In genomic region chr10:39321623-39321985, GRCm38 (mm10) we compare ENCODE assay signal across 10 mouse cellular contexts. TPM values are rescaled to one million over a fixed set of nuclear protein-coding genes. Genes with fewer than 3 reads are reported as not detected.
DNase-seq lines count a peak whose midpoint lies in the region; ATAC-seq and TF ChIP-seq lines count a peak whose summit lies in the region.
"Had no signal": no experiment of that assay in that cellular context is flagged by ENCODE, and none has a peak within 500 bp of the region (broad histone marks: within the 10 kb centered on the region; RNA-seq: fewer than 3 reads in every experiment).

No protein-coding gene starts in this region.

- H3K27me3 ChIP-seq in embryonic facial prominence, embryonic 13.5 days, result no peaks in the 10 kb centered on the region
- no peaks in the 10 kb centered on the region for H3K27me3 ChIP-seq in forebrain, embryonic 14.5 days (replicated peaks; ENCODE audit: control insufficient read depth, insufficient read depth, low read length)
- no peaks in the 10 kb centered on the region for H3K27me3 ChIP-seq in limb, embryonic 14.5 days (ENCODE audit: control insufficient read depth, insufficient read depth, low read length)

- H3K9ac ChIP-seq in embryonic facial prominence, embryonic 13.5 days, result no peak overlapping the region
- no peak overlapping the region for H3K9ac ChIP-seq in forebrain, embryonic 14.5 days (ENCODE audit: low read length)
- H3K9ac ChIP-seq in limb, embryonic 14.5 days (ENCODE audit: low read depth, low read length, severe bottlenecking), result no peak overlapping the region

- no peaks in the 10 kb centered on the region for H3K36me3 ChIP-seq in embryonic facial prominence, embryonic 13.5 days
- no peaks in the 10 kb centered on the region for H3K36me3 ChIP-seq in forebrain, embryonic 14.5 days (ENCODE audit: control insufficient read depth, insufficient read depth, low read length)
- no peaks in the 10 kb centered on the region for H3K36me3 ChIP-seq in limb, embryonic 14.5 days (ENCODE audit: control insufficient read depth, insufficient read depth, low read length)
- H3K36me3 ChIP-seq: G1E had no signal

- no peak overlapping the region; the same call in 1 of the 2 replicates for H3K27ac ChIP-seq in embryonic facial prominence, embryonic 13.5 days
- H3K27ac ChIP-seq in forebrain, embryonic 14.5 days (ENCODE audit: low read depth, low read length), result peak overlapping the region; percentile 82
- no peak overlapping the region for H3K27ac ChIP-seq in limb, embryonic 14.5 days (replicated peaks; ENCODE audit: low read depth, low read length)
- H3K27ac ChIP-seq: macrophage had no signal

- DNase-seq in lung, adult 2 months, result no peak
- DNase-seq in lung, postnatal 25 days (ENCODE audit: low spot score), result no peak
- no peak for DNase-seq in forebrain, embryonic 14.5 days (ENCODE audit: low spot score)
- no peak for DNase-seq in limb, embryonic 14.5 days (ENCODE audit: low spot score)
- no peak for DNase-seq in left cerebral cortex, adult 11 months (ENCODE audit: low spot score)
- DNase-seq in cerebellum, postnatal 36 days, result no peak

- H3K4me3 ChIP-seq in lung, adult 2 months (replicated peaks; ENCODE audit: extremely low read depth, low read depth, low read length), result peak overlapping the region; percentile 13
- H3K4me3 ChIP-seq in embryonic facial prominence, embryonic 13.5 days, result no peak overlapping the region
- no peak overlapping the region for H3K4me3 ChIP-seq in forebrain, embryonic 14.5 days (ENCODE audit: low read depth, low read length)
- H3K4me3 ChIP-seq in limb, embryonic 14.5 days (replicated peaks; ENCODE audit: low read length), result no peak overlapping the region

- peak overlapping the region; percentile 27 for H3K4me2 ChIP-seq in embryonic facial prominence, embryonic 13.5 days
- no peak overlapping the region for H3K4me2 ChIP-seq in forebrain, embryonic 14.5 days (ENCODE audit: low read length)
- H3K4me2 ChIP-seq in limb, embryonic 14.5 days (replicated peaks; ENCODE audit: low read depth, low read length, severe bottlenecking), result peak overlapping the region; percentile 21

- 69% methylated on average over 9 of the region's 9 CpGs for WGBS in lung, adult 2 months
- WGBS in embryonic facial prominence, embryonic 13.5 days, result 64% methylated on average over 9 of the region's 9 CpGs
- WGBS in forebrain, embryonic 14.5 days, result 74% methylated on average over 9 of the region's 9 CpGs
- WGBS in limb, embryonic 14.5 days, result 44% methylated on average over 9 of the region's 9 CpGs

- H3K9me3 ChIP-seq in embryonic facial prominence, embryonic 13.5 days, result no peaks in the 10 kb centered on the region
- no peaks in the 10 kb centered on the region for H3K9me3 ChIP-seq in forebrain, embryonic 14.5 days (replicated peaks; ENCODE audit: control insufficient read depth, low read length)
- no peaks in the 10 kb centered on the region for H3K9me3 ChIP-seq in limb, embryonic 14.5 days (ENCODE audit: control insufficient read depth, low read length)
- H3K9me3 ChIP-seq: G1E had no signal

- ATAC-seq in embryonic facial prominence, embryonic 13.5 days (ENCODE audit: insufficient number of reproducible peaks, insufficient read depth, low FRiP score, low TSS enrichment, low read depth), result no peak
- no peak for ATAC-seq in forebrain, embryonic 14.5 days
- no peak for ATAC-seq in limb, embryonic 14.5 days (ENCODE audit: low FRiP score, low read depth)
- ATAC-seq: intestine, postnatal 0 days had no signal

- no peak for TF ChIP-seq POLR2A in lung, adult 2 months (IDR thresholded peaks at IDR 0.05; ENCODE audit: borderline replicate concordance, extremely low read depth, low read depth, low read length)
- no peak for TF ChIP-seq POLR2A in limb, embryonic 14.5 days (IDR thresholded peaks at IDR 0.05; ENCODE audit: borderline replicate concordance, extremely low read depth, insufficient read depth, insufficient read length)

- no peak for TF ChIP-seq CTCF in lung, adult 2 months (IDR thresholded peaks at IDR 0.05; ENCODE audit: insufficient read depth, low read length)

- no peaks in the 10 kb centered on the region for H3K4me1 ChIP-seq in lung, adult 2 months (ENCODE audit: control insufficient read depth, insufficient read depth, low read length)
- peaks cover 15% of the 10 kb centered on the region for H3K4me1 ChIP-seq in embryonic facial prominence, embryonic 13.5 days
- H3K4me1 ChIP-seq in forebrain, embryonic 14.5 days (ENCODE audit: control insufficient read depth, insufficient read depth, low read length), result peaks cover 10% of the 10 kb centered on the region; the same call in 1 of the 2 replicates
- peaks cover 12% of the 10 kb centered on the region for H3K4me1 ChIP-seq in limb, embryonic 14.5 days (ENCODE audit: control insufficient read depth, insufficient read depth, low read length)

RNA-seq across cellular contexts. Expression of gene Fyn, which starts 47.1 kb away (rescaled TPM):
- polyA plus RNA-seq in lung, adult 2 months (2012; rRNA removed), result 26.0 and 29.2 TPM in 2 replicates
- 34.1 and 37.5 TPM in 2 replicates for polyA plus RNA-seq in embryonic facial prominence, embryonic 13.5 days (2015; fragmentation: Nextera tagmentation; extraction: Ambion mirVana)
- 79.1 and 85.0 TPM in 2 replicates for polyA plus RNA-seq in forebrain, embryonic 14.5 days (2014; fragmentation: Nextera tagmentation; extraction: Ambion mirVana)
- 53.5 and 58.4 TPM in 2 replicates for polyA plus RNA-seq in limb, embryonic 14.5 days (2012; rRNA removed)
- 51.5 and 53.4 TPM in 2 replicates for polyA plus RNA-seq in limb, embryonic 14.5 days (2014; fragmentation: Nextera tagmentation; extraction: Ambion mirVana)
